Mouse (Mus musculus): ENCODE measurements around the gene Ifnlr1. TPM values are rescaled to one million over a fixed set of nuclear protein-coding genes. Genes with fewer than 3 reads are reported as not detected.
"Not testable (repeated sequence)": the region's sequence is repeated elsewhere in the genome, so short reads cannot be mapped to it uniquely, and the experiment has no call there.

Gene Ifnlr1
- polyA plus RNA-seq (2016; fragmentation: Nextera tagmentation; extraction: Ambion mirVana) = 0.24 and 0.43 TPM in 2 replicates

- Histone ChIP-seq H3K27me3 (peaks cover 69% of the 10 kb centered on the region), H3K4me1 (peaks cover 14% of the 10 kb centered on the region; the same call in 1 of the 2 replicates), H3K27ac (replicated peaks) (no peak within 1 kb of the TSS), H3K4me3 (peak within 1 kb of the TSS; percentile 50), H3K4me2 (replicated peaks) (peak within 1 kb of the TSS; percentile 84), H3K9me3 (no peaks in the 10 kb centered on the region), H3K36me3 (no peaks in the 10 kb centered on the region), H3K9ac (replicated peaks) (peak within 1 kb of the TSS; percentile 45)
- ATAC-seq (ENCODE audit: low FRiP score, low read depth) = no peak
- WGBS = under 1% methylated on average over 41 of the region's 41 CpGs
Measured at GRCm38 (mm10) chr4:135685906-135686567, at the start of gene Ifnlr1. Gene Ifnlr1, plus strand, starts transcription at chr4:135686287.

- not testable (repeated sequence) for H3K4me2 ChIP-seq (replicated peaks); H3K4me3 ChIP-seq; H3K27ac ChIP-seq (replicated peaks); ATAC-seq (ENCODE audit: low FRiP score, low read depth); H3K9ac ChIP-seq (replicated peaks); H3K4me1 ChIP-seq; H3K9me3 ChIP-seq; H3K36me3 ChIP-seq; H3K27me3 ChIP-seq
- 87% methylated on average over 8 of the region's 8 CpGs for WGBS
Measured at GRCm38 (mm10) chr4:135641302-135642079, 44.6 kb upstream of the Ifnlr1 start.

GRCm38 (mm10) chr4:135645022-135645637 is 41.0 kb upstream of the Ifnlr1 start:
- no peaks in the 10 kb centered on the region for H3K4me1 ChIP-seq
- no peak overlapping the region for H3K4me3 ChIP-seq
- no peaks in the 10 kb centered on the region for H3K36me3 ChIP-seq
- H3K9ac ChIP-seq (replicated peaks) = no peak overlapping the region
- no peak for ATAC-seq (ENCODE audit: low FRiP score, low read depth)
- H3K9me3 ChIP-seq = 0 out of 2 replicates have a peak, but pooled peaks cover 6% of the 10 kb centered on the region
- 72% methylated on average over 12 of the region's 12 CpGs for WGBS
- no peak overlapping the region for H3K27ac ChIP-seq (replicated peaks)
- H3K27me3 ChIP-seq = 0 out of 2 replicates have a peak, but pooled peaks cover 5% of the 10 kb centered on the region
- no peak overlapping the region for H3K4me2 ChIP-seq (replicated peaks)

GRCm38 (mm10) chr4:135652966-135653607 is 33.0 kb upstream of the Ifnlr1 start:
- 59% methylated on average over 11 of the region's 11 CpGs for WGBS
- ATAC-seq (ENCODE audit: low FRiP score, low read depth) = no peak
- H3K4me2 ChIP-seq (replicated peaks) = no peak overlapping the region
- H3K4me3 ChIP-seq = no peak overlapping the region
- no peak overlapping the region; the same call in 1 of the 2 replicates for H3K9ac ChIP-seq (replicated peaks)
- H3K9me3 ChIP-seq = no peaks in the 10 kb centered on the region
- H3K4me1 ChIP-seq = peaks cover 16% of the 10 kb centered on the region
- H3K27ac ChIP-seq (replicated peaks) = no peak overlapping the region
- peaks cover 6% of the 10 kb centered on the region; the same call in 1 of the 2 replicates for H3K27me3 ChIP-seq
- H3K36me3 ChIP-seq = no peaks in the 10 kb centered on the region

GRCm38 (mm10) chr4:135653956-135654355 is 32.1 kb upstream of the Ifnlr1 start:
- no peaks in the 10 kb centered on the region for H3K9me3 ChIP-seq
- H3K27me3 ChIP-seq = peaks cover 6% of the 10 kb centered on the region; the same call in 1 of the 2 replicates
- no peak overlapping the region for H3K27ac ChIP-seq (replicated peaks)
- 95% methylated on average over 7 of the region's 7 CpGs for WGBS
- no peak overlapping the region for H3K4me2 ChIP-seq (replicated peaks)
- no peaks in the 10 kb centered on the region for H3K36me3 ChIP-seq
- H3K9ac ChIP-seq (replicated peaks) = no peak overlapping the region
- peaks cover 16% of the 10 kb centered on the region for H3K4me1 ChIP-seq
- ATAC-seq (ENCODE audit: low FRiP score, low read depth) = no peak
- H3K4me3 ChIP-seq = no peak overlapping the region

- ATAC-seq (ENCODE audit: low FRiP score, low read depth) = no peak
- Histone ChIP-seq H3K27ac (replicated peaks) (0 out of 2 replicates have a peak overlapping the region, but pooled peaks have one; percentile 6), H3K4me1 (peaks cover 16% of the 10 kb centered on the region), H3K9me3 (no peaks in the 10 kb centered on the region), H3K9ac (replicated peaks) (no peak overlapping the region), H3K36me3 (no peaks in the 10 kb centered on the region), H3K4me3 (no peak overlapping the region), H3K27me3 (no peaks in the 10 kb centered on the region; the same call in 1 of the 2 replicates), H3K4me2 (replicated peaks) (no peak overlapping the region)
- 25% methylated on average over 7 of the region's 7 CpGs for WGBS
Measured at GRCm38 (mm10) chr4:135655499-135655898, 30.6 kb upstream of the Ifnlr1 start.

GRCm38 (mm10) chr4:135656094-135656589 is 29.9 kb upstream of the Ifnlr1 start:
- Histone ChIP-seq H3K36me3 (no peaks in the 10 kb centered on the region), H3K27me3 (no peaks in the 10 kb centered on the region; the same call in 1 of the 2 replicates), H3K27ac (replicated peaks) (0 out of 2 replicates have a peak overlapping the region, but pooled peaks have one; percentile 6), H3K9ac (replicated peaks) (no peak overlapping the region), H3K4me3 (no peak overlapping the region), H3K4me2 (replicated peaks) (peak overlapping the region; percentile 17; the same call in 1 of the 2 replicates), H3K4me1 (peaks cover 16% of the 10 kb centered on the region), H3K9me3 (no peaks in the 10 kb centered on the region)
- 31% methylated on average over 10 of the region's 10 CpGs for WGBS
- ATAC-seq (ENCODE audit: low FRiP score, low read depth) = no peak

GRCm38 (mm10) chr4:135658484-135658883 is 27.6 kb upstream of the Ifnlr1 start:
- Histone ChIP-seq H3K36me3 (no peaks in the 10 kb centered on the region), H3K9ac (replicated peaks) (no peak overlapping the region), H3K27ac (replicated peaks) (no peak overlapping the region), H3K4me1 (peaks cover 16% of the 10 kb centered on the region), H3K27me3 (no peaks in the 10 kb centered on the region; the same call in 1 of the 2 replicates), H3K4me3 (no peak overlapping the region), H3K9me3 (no peaks in the 10 kb centered on the region), H3K4me2 (replicated peaks) (no peak overlapping the region)
- WGBS = 79% methylated on average over 5 of the region's 5 CpGs
- no peak for ATAC-seq (ENCODE audit: low FRiP score, low read depth)

GRCm38 (mm10) chr4:135658899-135659298 is 27.2 kb upstream of the Ifnlr1 start:
- no peak overlapping the region for H3K4me3 ChIP-seq
- peaks cover 16% of the 10 kb centered on the region for H3K4me1 ChIP-seq
- no peaks in the 10 kb centered on the region; the same call in 1 of the 2 replicates for H3K27me3 ChIP-seq
- H3K9me3 ChIP-seq = no peaks in the 10 kb centered on the region
- WGBS = 89% methylated on average over 12 of the region's 12 CpGs
- H3K9ac ChIP-seq (replicated peaks) = no peak overlapping the region
- H3K4me2 ChIP-seq (replicated peaks) = no peak overlapping the region
- no peak overlapping the region for H3K27ac ChIP-seq (replicated peaks)
- H3K36me3 ChIP-seq = no peaks in the 10 kb centered on the region
- no peak for ATAC-seq (ENCODE audit: low FRiP score, low read depth)

GRCm38 (mm10) chr4:135661082-135661809 is 24.8 kb upstream of the Ifnlr1 start:
- Histone ChIP-seq H3K4me3 (no peak overlapping the region), H3K4me2 (replicated peaks) (no peak overlapping the region), H3K27ac (replicated peaks) (no peak overlapping the region), H3K27me3 (no peaks in the 10 kb centered on the region; the same call in 1 of the 2 replicates), H3K36me3 (no peaks in the 10 kb centered on the region), H3K9me3 (no peaks in the 10 kb centered on the region), H3K4me1 (peaks cover 3% of the 10 kb centered on the region), H3K9ac (replicated peaks) (no peak overlapping the region)
- WGBS = 65% methylated on average over 6 of the region's 6 CpGs
- no peak for ATAC-seq (ENCODE audit: low FRiP score, low read depth)

- no peaks in the 10 kb centered on the region for H3K9me3 ChIP-seq
Measured at GRCm38 (mm10) chr4:135661994-135662393, 24.1 kb upstream of the Ifnlr1 start.

More at GRCm38 (mm10) chr4:135661994-135662393, 24.1 kb upstream of the Ifnlr1 start:
- Histone ChIP-seq H3K27ac (replicated peaks) (no peak overlapping the region), H3K27me3 (peaks cover 7% of the 10 kb centered on the region), H3K4me1 (no peaks in the 10 kb centered on the region), H3K4me2 (replicated peaks) (no peak overlapping the region), H3K36me3 (no peaks in the 10 kb centered on the region), H3K9ac (replicated peaks) (no peak overlapping the region), H3K4me3 (no peak overlapping the region)
- 84% methylated on average over 6 of the region's 6 CpGs for WGBS
- ATAC-seq (ENCODE audit: low FRiP score, low read depth) = no peak

Data from midbrain, embryonic 12.5 days (tissue).